Mouse (Mus musculus): ENCODE measurements around the gene Fat4.

DNA sequence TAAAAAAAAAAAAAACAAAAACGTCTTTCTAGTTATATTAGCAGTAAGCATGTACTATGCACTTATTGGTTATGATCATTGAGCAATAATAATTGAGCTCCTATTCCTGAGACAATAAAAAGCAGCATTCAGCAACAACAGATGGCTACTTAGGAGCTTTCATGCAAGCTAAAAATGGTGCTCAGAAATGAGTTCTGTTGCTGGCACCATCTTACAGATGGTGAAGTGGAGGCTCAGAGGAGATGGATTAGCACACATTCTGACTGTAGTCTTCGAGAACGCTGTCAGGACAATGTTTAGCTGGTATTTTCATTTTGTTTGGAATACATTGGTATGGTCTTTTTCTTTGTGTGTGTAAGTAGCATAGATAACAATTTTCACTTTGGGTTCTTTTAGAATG lies 20.1 kb downstream of the Fat4 start:
- TF ChIP-seq CTCF (IDR thresholded peaks at IDR 0.05; ENCODE audit: low read depth, low read length) (no peak), POLR2A (IDR thresholded peaks at IDR 0.05; ENCODE audit: insufficient read depth, low read length) (no peak), EP300 (IDR thresholded peaks at IDR 0.05; ENCODE audit: insufficient read depth, low read depth, low read length) (no peak)
